Mouse (Mus musculus) heart, adult 2 months (tissue): ENCODE results near the gene Ccr6. TPM values are rescaled to one million over a fixed set of nuclear protein-coding genes. Genes with fewer than 3 reads are reported as not detected.

Experiments
- DNase-seq, 2 experiments: peaks; one replicate each; pipeline ENCODE4 v3.0.0; 2021
- H3K27ac ChIP-seq: fragments of 200-600 bp; 2 replicates; pipeline ENCODE4 v1.8.1; 2022
- H3K27me3 ChIP-seq: fragments of 200-500 bp; 2 replicates; pipeline ENCODE4 v1.6.1; 2012; ENCODE audit warnings: mild to moderate bottlenecking, low read length, inconsistent platforms, mixed read lengths; ENCODE audit not compliant: control insufficient read depth, insufficient read depth
- H3K36me3 ChIP-seq: fragments of 200-500 bp; 2 replicates; pipeline ENCODE4 v1.6.1; 2012; ENCODE audit warnings: low read length, inconsistent platforms; ENCODE audit not compliant: control insufficient read depth, insufficient read depth
- H3K4me1 ChIP-seq: fragments of 200-500 bp; 2 replicates; pipeline ENCODE4 v1.6.1; 2011; ENCODE audit warnings: low read length; ENCODE audit not compliant: control insufficient read depth, insufficient read depth
- H3K4me3 ChIP-seq: fragments of 200-600 bp; 2 replicates; pipeline ENCODE4 v1.8.1; 2022
- H3K79me2 ChIP-seq: fragments of 200-500 bp; replicated peaks from 2 replicates; pipeline ENCODE4 v1.6.1; 2012; ENCODE audit warnings: mild to moderate bottlenecking, inconsistent platforms, low read length, moderate library complexity, mixed read lengths; ENCODE audit not compliant: control insufficient read depth, insufficient read depth
- H3K9ac ChIP-seq: fragments of 200-500 bp; 2 replicates; pipeline ENCODE4 v1.6.1; 2012; ENCODE audit warnings: low read depth, mild to moderate bottlenecking, control low read depth, inconsistent platforms, low read length, mixed read lengths
- CTCF ChIP-seq: fragments of 200-600 bp; IDR thresholded peaks from 2 replicates; pipeline ENCODE4 v1.8.1; 2022; ENCODE audit warnings: antibody characterized with exemption, mild to moderate bottlenecking, moderate library complexity
- EP300 ChIP-seq: fragments of 200-500 bp; IDR thresholded peaks from 2 replicates; pipeline ENCODE4 v1.6.1; 2011; ENCODE audit warnings: low read depth, low read length, control low read depth; ENCODE audit not compliant: insufficient read depth
- POLR2A ChIP-seq: fragments of 200-500 bp; IDR thresholded peaks from 2 replicates; pipeline ENCODE4 v1.6.1; 2011; ENCODE audit warnings: mild to moderate bottlenecking, low read depth, low read length, control low read depth; ENCODE audit not compliant: insufficient read depth
- WGBS: fragments of 180-500 bp; shearing (Covaris S2); methylation state at CpG from one replicate; pipeline ENCODE4 v1.1.7; 2018; 5-methylcytosine and 5-hydroxymethylcytosine counted together
- intact Hi-C: fragments of 180-260 bp; cut with DNase I; formaldehyde crosslinking; loops from one replicate; pipeline ENCODE4 v1.15.1; 2025
- polyA plus RNA-seq: library from polyadenylated mRNA; depleted of rRNA; stranded (reverse); fragments of >200 nt; gene quantifications from 2 replicates; pipeline ENCODE4 v1.2.3, GENCODE M21; 2012
- total RNA-seq, 2 experiments: library from RNA; stranded (reverse); gene quantifications; 2 replicates each; pipeline ENCODE4 v1.2.3; 2021

The Ccr6 gene
- total and polyA plus RNA-seq, 3 experiments = 0.62 TPM; not detected in 2

GRCm38 (mm10) chr17:8238012-8238710 is 2.3 kb downstream of the Ccr6 start:
- no peak overlapping the region for H3K27ac ChIP-seq
- H3K36me3 ChIP-seq = no peaks in the 10 kb centered on the region
- H3K4me3 ChIP-seq = no peak overlapping the region
- H3K9ac ChIP-seq = no peak overlapping the region
- no peaks in the 10 kb centered on the region for H3K27me3 ChIP-seq
- TF ChIP-seq CTCF (no peak), POLR2A (no peak), EP300 (no peak)
- 64% methylated on average over 15 of the region's 15 CpGs for WGBS
- no peaks in the 10 kb centered on the region for H3K79me2 ChIP-seq
- H3K4me1 ChIP-seq = no peaks in the 10 kb centered on the region
- intact Hi-C loops = no loop called here
- DNase-seq = peak in 1 of 2 experiments; percentile 17

GRCm38 (mm10) chr17:8239561-8239960 is 3.7 kb downstream of the Ccr6 start:
- H3K27ac ChIP-seq = no peak overlapping the region
- no peak for TF ChIP-seq EP300
- TF ChIP-seq POLR2A = no peak
- no peak for TF ChIP-seq CTCF
- WGBS = 79% methylated on average over 3 of the region's 3 CpGs
- H3K4me3 ChIP-seq = no peak overlapping the region
- H3K9ac ChIP-seq = no peak overlapping the region
- H3K36me3 ChIP-seq = no peaks in the 10 kb centered on the region
- intact Hi-C loops = no loop called here
- DNase-seq = no peak
- no peaks in the 10 kb centered on the region for H3K79me2 ChIP-seq
- no peaks in the 10 kb centered on the region for H3K27me3 ChIP-seq
- no peaks in the 10 kb centered on the region for H3K4me1 ChIP-seq

- Histone ChIP-seq H3K4me1 (no peaks in the 10 kb centered on the region), H3K9ac (no peak overlapping the region), H3K27me3 (no peaks in the 10 kb centered on the region), H3K36me3 (no peaks in the 10 kb centered on the region), H3K79me2 (no peaks in the 10 kb centered on the region), H3K27ac (no peak overlapping the region), H3K4me3 (no peak overlapping the region)
- 60% methylated on average over 4 of the region's 4 CpGs for WGBS
- no peak for DNase-seq
- intact Hi-C loops = no loop called here
- TF ChIP-seq POLR2A (no peak), EP300 (no peak), CTCF (no peak)
Measured at GRCm38 (mm10) chr17:8240517-8240916, 4.7 kb downstream of the Ccr6 start.

GRCm38 (mm10) chr17:8241645-8242044 is 5.8 kb downstream of the Ccr6 start:
- TF ChIP-seq EP300 (no peak), POLR2A (no peak), CTCF (no peak)
- intact Hi-C loops = no loop called here
- no peaks in the 10 kb centered on the region for H3K4me1 ChIP-seq
- DNase-seq = no peak
- H3K36me3 ChIP-seq = no peaks in the 10 kb centered on the region
- H3K4me3 ChIP-seq = no peak overlapping the region
- 79% methylated on average over 12 of the region's 12 CpGs for WGBS
- no peaks in the 10 kb centered on the region for H3K27me3 ChIP-seq
- H3K79me2 ChIP-seq = no peaks in the 10 kb centered on the region
- no peak overlapping the region for H3K9ac ChIP-seq
- no peak overlapping the region for H3K27ac ChIP-seq

- no peaks in the 10 kb centered on the region for H3K79me2 ChIP-seq
- intact Hi-C loops = no loop called here
- no peak for DNase-seq
- H3K4me3 ChIP-seq = no peak overlapping the region
- no peak overlapping the region for H3K27ac ChIP-seq
- 80% methylated on average over 11 of the region's 11 CpGs for WGBS
- no peaks in the 10 kb centered on the region for H3K27me3 ChIP-seq
- H3K36me3 ChIP-seq = no peaks in the 10 kb centered on the region
- no peak overlapping the region for H3K9ac ChIP-seq
- H3K4me1 ChIP-seq = no peaks in the 10 kb centered on the region
- TF ChIP-seq POLR2A (no peak), CTCF (no peak), EP300 (no peak)
Measured at GRCm38 (mm10) chr17:8242186-8242585, 6.3 kb downstream of the Ccr6 start.

- 65% methylated on average over 2 of the region's 2 CpGs for WGBS
- TF ChIP-seq POLR2A = no peak
- no peak for TF ChIP-seq EP300
- TF ChIP-seq CTCF = no peak
Measured at GRCm38 (mm10) chr17:8244124-8244523, 8.3 kb downstream of the Ccr6 start.

More at GRCm38 (mm10) chr17:8244124-8244523, 8.3 kb downstream of the Ccr6 start:
- Histone ChIP-seq H3K36me3 (no peaks in the 10 kb centered on the region), H3K79me2 (no peaks in the 10 kb centered on the region), H3K4me1 (no peaks in the 10 kb centered on the region), H3K4me3 (no peak overlapping the region), H3K27me3 (no peaks in the 10 kb centered on the region), H3K9ac (no peak overlapping the region), H3K27ac (no peak overlapping the region)
- no peak for DNase-seq
- intact Hi-C loops = no loop called here
